Mouse (Mus musculus) forebrain, postnatal 0 days (tissue): ENCODE measurements around the gene Atp4a. TPM values are rescaled to one million over a fixed set of nuclear protein-coding genes. Genes with fewer than 3 reads are reported as not detected.

Experiments
- ATAC-seq: fragments of 200-750 bp; cut with Nextera tagmentation; 2 replicates; pipeline ENCODE4 v1.8.0; 2017; ENCODE audit warnings: mild to moderate bottlenecking, moderate library complexity
- DNase-seq: peaks from one replicate; pipeline ENCODE4 v3.0.0-alpha.2; 2015
- H3K27ac ChIP-seq: fragments of 300-500 bp; sonication (generic); 2 replicates; pipeline ENCODE4 v1.5.1; 2014; ENCODE audit warnings: low read depth, mild to moderate bottlenecking, antibody characterized with exemption, low read length, moderate library complexity, mixed read lengths
- H3K27me3 ChIP-seq: fragments of 300-500 bp; sonication (generic); 2 replicates; pipeline ENCODE4 v1.6.1; 2014; ENCODE audit warnings: mild to moderate bottlenecking, low read length, mixed read lengths; ENCODE audit not compliant: insufficient read depth
- H3K36me3 ChIP-seq: fragments of 300-500 bp; sonication (generic); 2 replicates; pipeline ENCODE4 v1.6.1; 2014; ENCODE audit warnings: mild to moderate bottlenecking, moderate library complexity; ENCODE audit not compliant: insufficient read depth
- H3K4me1 ChIP-seq: fragments of 300-500 bp; sonication (generic); 2 replicates; pipeline ENCODE4 v1.6.1; 2014; ENCODE audit warnings: antibody characterized with exemption; ENCODE audit not compliant: insufficient read depth
- H3K4me2 ChIP-seq: fragments of 300-500 bp; sonication (generic); 2 replicates; pipeline ENCODE4 v1.6.1; 2014; ENCODE audit warnings: low read depth, mild to moderate bottlenecking, moderate library complexity
- H3K4me3 ChIP-seq: fragments of 300-500 bp; sonication (generic); 2 replicates; pipeline ENCODE4 v1.5.1; 2014; ENCODE audit warnings: low read depth, low read length, mixed read lengths
- H3K9ac ChIP-seq: fragments of 300-500 bp; sonication (generic); 2 replicates; pipeline ENCODE4 v1.6.1; 2014; ENCODE audit warnings: mild to moderate bottlenecking
- H3K9me3 ChIP-seq: fragments of 300-500 bp; sonication (generic); 2 replicates; pipeline ENCODE4 v1.6.1; 2016; ENCODE audit warnings: low read length
- CTCF ChIP-seq: sonication (generic); IDR thresholded peaks from 2 replicates; pipeline ENCODE4 v1.5.1; 2016; ENCODE audit warnings: antibody characterized with exemption, control low read depth, low read depth
- WGBS: fragments of 180-500 bp; shearing (Covaris S2); extraction: QIAGEN DNeasy Blood & Tissue Kit; methylation state at CpG from one replicate; pipeline ENCODE4 v1.1.7; 2014; 5-methylcytosine and 5-hydroxymethylcytosine counted together
- polyA plus RNA-seq: library from polyadenylated mRNA; unstranded; fragments of >200 nt; fragmentation: Nextera tagmentation; extraction: Ambion mirVana; gene quantifications from 2 replicates; pipeline ENCODE4 v1.2.1, GENCODE M21; 2015
- total RNA-seq: library from RNA; depleted of rRNA; stranded (reverse); fragments of >200 nt; gene quantifications from 2 replicates; pipeline ENCODE4 v1.2.3, GENCODE M21; 2014; rRNA removed

The Atp4a gene
- total RNA-seq (1.2 and 2.0 TPM in 2 replicates), polyA plus RNA-seq (2.8 and 4.7 TPM in 2 replicates)

DNA sequence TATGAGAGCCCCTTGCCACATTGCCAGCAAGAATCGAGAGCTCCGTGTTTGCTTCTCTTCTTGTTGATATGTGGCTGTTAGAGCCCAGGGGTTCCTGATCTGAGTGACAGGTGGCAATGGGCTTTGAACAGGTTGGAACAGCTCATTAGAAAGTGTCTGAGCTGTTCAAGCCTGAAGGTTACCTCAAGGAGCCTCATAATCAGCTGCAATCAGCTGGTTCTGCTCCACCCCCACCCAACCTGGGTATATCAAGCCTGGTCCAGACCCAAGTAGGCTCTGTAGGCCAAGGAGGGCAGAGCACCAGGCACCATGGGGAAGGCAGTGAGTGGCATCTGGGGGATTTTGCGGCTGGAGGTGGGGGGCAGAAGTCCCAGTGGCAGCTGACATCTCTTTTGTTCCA, at the start of gene Atp4a:
Atp4a (plus strand) TSS at position 268 of the 400 bp plus-strand sequence.
- no peak within 1 kb of the TSS for H3K27ac ChIP-seq
- TF ChIP-seq CTCF = no peak
- H3K4me2 ChIP-seq = no peak within 1 kb of the TSS
- H3K4me3 ChIP-seq = no peak within 1 kb of the TSS
- H3K9ac ChIP-seq = no peak within 1 kb of the TSS
- DNase-seq (no peak), ATAC-seq (no peak)
- WGBS = 88% methylated on average over 3 of the region's 3 CpGs
- H3K4me1 ChIP-seq = no peaks in the 10 kb centered on the region
- H3K9me3 ChIP-seq = no peaks in the 10 kb centered on the region
- no peaks in the 10 kb centered on the region for H3K36me3 ChIP-seq
- H3K27me3 ChIP-seq = 0 out of 2 replicates have a peak, but pooled peaks cover 6% of the 10 kb centered on the region

DNA sequence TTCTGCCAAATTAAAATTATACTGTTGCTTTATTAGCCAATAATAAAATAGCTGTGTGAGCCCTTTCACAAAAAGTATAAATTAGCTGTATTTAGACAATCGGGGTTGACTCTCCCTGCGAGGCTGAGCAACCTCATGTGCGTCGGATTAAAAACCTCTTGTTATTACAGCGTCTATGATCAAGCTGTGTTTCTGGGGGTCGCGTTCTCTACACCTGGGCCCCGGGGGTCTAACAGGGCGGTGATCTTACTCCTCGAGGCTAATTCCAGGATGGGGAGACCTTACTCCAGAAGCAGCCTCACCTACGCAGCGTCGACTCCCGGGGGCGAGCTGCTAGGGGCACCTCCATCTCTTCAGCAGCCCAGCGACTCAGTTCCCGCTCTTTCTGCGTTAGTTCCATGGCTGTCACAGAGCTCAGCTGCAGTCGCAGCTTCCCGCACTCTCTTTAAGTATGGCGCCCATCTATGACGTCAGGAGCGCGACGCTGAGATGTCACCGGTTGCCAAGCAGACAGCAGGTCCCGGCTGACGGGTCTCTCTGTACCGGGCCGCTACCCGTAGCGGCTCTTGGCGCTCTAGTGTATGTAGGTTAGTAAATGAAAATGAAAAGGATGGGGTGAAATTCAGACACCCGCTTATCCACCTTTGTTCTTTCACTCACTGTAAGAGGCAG, 47.3 kb upstream of the Atp4a start, which contains the start of gene Haus5:
Haus5 (minus strand) TSS at position 466 of the 672 bp plus-strand sequence.
- peak within 1 kb of the TSS; percentile 48 for H3K4me3 ChIP-seq
- peak within 1 kb of the TSS; percentile 78 for H3K4me2 ChIP-seq
- under 1% methylated on average over 34 of the region's 34 CpGs for WGBS
- peaks cover 13% of the 10 kb centered on the region; the same call in 1 of the 2 replicates for H3K36me3 ChIP-seq
- DNase-seq (peak; percentile 97), ATAC-seq (peak; percentile 98)
- H3K4me1 ChIP-seq = peaks cover 7% of the 10 kb centered on the region; the same call in 1 of the 2 replicates
- no peaks in the 10 kb centered on the region for H3K9me3 ChIP-seq
- TF ChIP-seq CTCF = no peak
- peak within 1 kb of the TSS; percentile 83 for H3K27ac ChIP-seq
- H3K27me3 ChIP-seq = no peaks in the 10 kb centered on the region; the same call in 1 of the 2 replicates
- peak within 1 kb of the TSS; percentile 60 for H3K9ac ChIP-seq

DNA sequence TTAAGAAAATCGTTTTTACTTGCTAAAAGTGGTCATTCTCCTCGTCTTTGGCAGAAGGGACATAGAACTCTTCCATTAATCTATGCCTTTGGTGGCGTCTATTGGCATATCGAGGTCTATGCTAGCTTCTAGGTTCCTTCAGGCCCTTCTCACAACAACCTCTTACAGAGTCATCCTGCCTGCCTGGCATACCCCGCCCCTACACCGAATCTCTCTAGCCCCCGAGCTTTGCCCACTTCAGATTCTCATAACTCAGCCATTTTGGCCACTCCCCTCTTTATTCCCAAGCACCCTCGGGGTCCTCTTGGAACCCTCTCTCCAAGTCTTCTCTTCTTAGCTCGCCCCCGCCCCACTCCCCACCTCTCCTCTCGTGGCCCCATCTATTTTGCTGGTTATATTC, 46.7 kb upstream of the Atp4a start:
- 7% methylated on average over 11 of the region's 11 CpGs for WGBS
- peak; percentile 67 for ATAC-seq
- peak; percentile 58 for DNase-seq

DNA sequence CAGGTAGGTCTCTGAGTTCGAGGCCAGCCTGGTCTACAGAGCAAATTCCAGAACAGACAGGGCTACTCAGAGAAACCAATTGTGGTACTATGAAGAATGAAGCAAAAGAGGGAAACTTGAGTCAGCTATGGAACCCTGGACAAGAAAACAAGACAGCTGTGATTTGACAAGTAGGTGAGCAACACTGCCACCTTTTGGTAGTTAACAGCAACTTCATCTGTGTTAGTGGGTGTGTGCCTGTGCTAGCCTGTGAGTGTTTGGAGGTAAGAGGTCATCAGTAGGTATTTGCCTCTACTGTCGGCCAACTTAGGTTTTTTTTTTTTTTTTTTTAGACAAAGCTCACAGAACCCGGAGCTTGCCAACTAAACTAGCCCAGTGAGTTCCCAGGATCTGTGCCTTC, 42.8 kb upstream of the Atp4a start:
- ATAC-seq (no peak), DNase-seq (peak; percentile 5)
- H3K4me1 ChIP-seq = peaks cover 7% of the 10 kb centered on the region; the same call in 1 of the 2 replicates
- WGBS = 38% methylated on average over 3 of the region's 3 CpGs
- no peaks in the 10 kb centered on the region for H3K36me3 ChIP-seq
- no peak overlapping the region for H3K9ac ChIP-seq
- no peaks in the 10 kb centered on the region for H3K9me3 ChIP-seq
- TF ChIP-seq CTCF = peak; percentile 40
- H3K27ac ChIP-seq = no peak overlapping the region
- H3K27me3 ChIP-seq = no peaks in the 10 kb centered on the region; the same call in 1 of the 2 replicates
- no peak overlapping the region for H3K4me3 ChIP-seq
- H3K4me2 ChIP-seq = no peak overlapping the region

More for the DNA sequence above, 46.7 kb upstream of the Atp4a start:
- peak overlapping the region; percentile 78 for H3K4me2 ChIP-seq
- H3K4me1 ChIP-seq = peaks cover 7% of the 10 kb centered on the region; the same call in 1 of the 2 replicates
- peak overlapping the region; percentile 48 for H3K4me3 ChIP-seq
- peak overlapping the region; percentile 60 for H3K9ac ChIP-seq
- no peak for TF ChIP-seq CTCF
- H3K36me3 ChIP-seq = peaks cover 8% of the 10 kb centered on the region; the same call in 1 of the 2 replicates
- H3K27ac ChIP-seq = peak overlapping the region; percentile 83
- no peaks in the 10 kb centered on the region for H3K9me3 ChIP-seq
- H3K27me3 ChIP-seq = no peaks in the 10 kb centered on the region; the same call in 1 of the 2 replicates

DNA sequence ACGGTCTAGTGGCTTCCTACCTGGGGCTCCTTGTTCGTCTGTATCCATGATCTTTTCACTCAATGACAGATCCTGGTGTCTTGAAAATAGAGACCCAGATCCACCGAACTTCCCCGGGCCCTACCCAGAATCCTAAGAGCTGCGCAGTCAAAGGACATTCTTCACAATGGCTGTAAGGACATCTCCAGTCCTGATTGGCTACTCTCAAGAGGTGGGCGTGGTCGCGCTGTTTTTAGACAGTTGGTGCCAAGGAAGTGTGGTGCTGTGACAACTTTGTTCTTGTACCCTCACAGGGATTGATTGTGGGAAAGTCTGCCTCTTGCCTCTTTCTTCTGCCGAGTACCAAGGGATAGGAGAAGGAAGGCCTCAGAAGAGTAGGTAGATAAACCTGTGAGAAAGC, 40.5 kb upstream of the Atp4a start, which contains the start of gene Pmis2:
Pmis2 (minus strand) TSS at position 126 of the 400 bp plus-strand sequence.
- Histone ChIP-seq H3K4me3 (no peak within 1 kb of the TSS), H3K27me3 (no peaks in the 10 kb centered on the region; the same call in 1 of the 2 replicates), H3K9ac (no peak within 1 kb of the TSS), H3K9me3 (no peaks in the 10 kb centered on the region), H3K27ac (no peak within 1 kb of the TSS), H3K36me3 (no peaks in the 10 kb centered on the region), H3K4me1 (no peaks in the 10 kb centered on the region), H3K4me2 (no peak within 1 kb of the TSS)
- 78% methylated on average over 9 of the region's 9 CpGs for WGBS
- ATAC-seq (no peak), DNase-seq (no peak)
- no peak for TF ChIP-seq CTCF

DNA sequence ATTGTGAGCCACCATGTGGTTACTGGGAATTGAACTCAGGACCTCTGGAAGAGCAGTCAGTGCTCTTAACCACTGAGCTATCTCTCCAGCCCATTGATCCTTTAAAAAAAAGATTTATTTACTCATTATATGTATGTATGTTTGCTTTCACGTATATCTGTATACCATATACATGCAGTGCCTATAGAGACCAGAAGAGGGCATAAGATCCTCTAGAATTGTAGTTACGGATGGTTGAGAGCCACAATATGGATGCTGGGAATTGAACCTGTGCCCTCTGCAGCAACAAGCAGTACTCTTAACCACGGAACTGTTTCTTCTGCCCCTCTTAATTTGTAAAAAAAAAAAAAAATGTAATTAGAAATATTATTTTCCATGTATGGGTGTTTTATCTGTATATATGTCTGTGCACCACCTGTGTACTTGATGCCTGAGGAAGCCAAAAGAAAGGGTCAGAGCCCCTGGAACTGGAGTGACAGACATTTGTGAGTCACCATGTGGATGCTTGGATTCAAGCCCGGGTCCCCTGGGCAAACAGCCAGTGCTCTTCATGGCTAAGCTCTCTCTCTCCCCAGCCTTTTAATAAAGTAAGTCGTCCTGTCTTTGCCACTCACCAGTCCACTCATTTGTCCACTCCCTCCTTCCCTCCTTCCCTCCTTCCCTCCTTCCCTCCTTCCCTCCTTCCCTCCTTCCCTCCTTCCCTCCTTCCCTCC, 33.6 kb upstream of the Atp4a start:
- Histone ChIP-seq H3K4me1 (no peaks in the 10 kb centered on the region), H3K9me3 (no peaks in the 10 kb centered on the region), H3K36me3 (no peaks in the 10 kb centered on the region), H3K27me3 (no peaks in the 10 kb centered on the region; the same call in 1 of the 2 replicates), H3K9ac (no peak overlapping the region), H3K4me2 (no peak overlapping the region), H3K4me3 (no peak overlapping the region), H3K27ac (no peak overlapping the region)
- TF ChIP-seq CTCF = no peak
- DNase-seq = peak; percentile 20
- 51% methylated on average over 5 of the region's 5 CpGs for WGBS
- ATAC-seq = no peak
